Mouse (Mus musculus): Measurements from ENCODE around the gene Aox2. TPM values are rescaled to one million over a fixed set of nuclear protein-coding genes. Genes with fewer than 3 reads are reported as not detected.

Aox2 gene
- polyA plus RNA-seq, 1 experiment, result 0.46 TPM

GRCm38 (mm10) chr1:58382586-58383281, 104.6 kb downstream of the Aox2 start:
- Histone ChIP-seq H3K36me3 (ENCODE audit: control insufficient read depth, insufficient read depth, low read length) (no peaks in the 10 kb centered on the region), H3K4me1 (replicated peaks; ENCODE audit: control insufficient read depth, insufficient read depth, low read length) (no peaks in the 10 kb centered on the region; the same call in none of the 2 replicates), H3K27me3 (ENCODE audit: control insufficient read depth, insufficient read depth, low read length) (no peaks in the 10 kb centered on the region), H3K4me3 (ENCODE audit: control insufficient read depth, insufficient read depth, low read length) (no peak overlapping the region), H3K27ac (ENCODE audit: control insufficient read depth, insufficient read depth, low read length) (no peak overlapping the region)
- DNase-seq, result no peak
- no peak for TF ChIP-seq CTCF (IDR thresholded peaks at IDR 0.05; ENCODE audit: borderline replicate concordance, control insufficient read depth, extremely low read depth, insufficient read depth, low read length, poor library complexity)
- TF ChIP-seq POLR2A (IDR thresholded peaks at IDR 0.05; ENCODE audit: control insufficient read depth, extremely low read depth, insufficient read depth, low read length, poor library complexity), result no peak
- WGBS, result 94% methylated on average over 5 of the region's 5 CpGs

GRCm38 (mm10) chr1:58391421-58392267, 113.5 kb downstream of the Aox2 start:
- no peak for TF ChIP-seq CTCF (IDR thresholded peaks at IDR 0.05; ENCODE audit: borderline replicate concordance, control insufficient read depth, extremely low read depth, insufficient read depth, low read length, poor library complexity)
- no peak for TF ChIP-seq POLR2A (IDR thresholded peaks at IDR 0.05; ENCODE audit: control insufficient read depth, extremely low read depth, insufficient read depth, low read length, poor library complexity)
- H3K27ac ChIP-seq (ENCODE audit: control insufficient read depth, insufficient read depth, low read length), result peak overlapping the region; percentile 28; the same call in 1 of the 2 replicates
- no peak for DNase-seq
- H3K4me1 ChIP-seq (replicated peaks; ENCODE audit: control insufficient read depth, insufficient read depth, low read length), result peaks cover 3% of the 10 kb centered on the region
- peak overlapping the region; percentile 87 for H3K4me3 ChIP-seq (ENCODE audit: control insufficient read depth, insufficient read depth, low read length)
- H3K36me3 ChIP-seq (ENCODE audit: control insufficient read depth, insufficient read depth, low read length), result peaks cover 20% of the 10 kb centered on the region
- 52% methylated on average over 19 of the region's 19 CpGs for WGBS
- H3K27me3 ChIP-seq (ENCODE audit: control insufficient read depth, insufficient read depth, low read length), result no peaks in the 10 kb centered on the region

- DNase-seq, result no peak
- no peaks in the 10 kb centered on the region for H3K27me3 ChIP-seq (ENCODE audit: control insufficient read depth, insufficient read depth, low read length)
- H3K4me1 ChIP-seq (replicated peaks; ENCODE audit: control insufficient read depth, insufficient read depth, low read length), result peaks cover 3% of the 10 kb centered on the region
- under 1% methylated on average over 16 of the region's 16 CpGs for WGBS
- peaks cover 25% of the 10 kb centered on the region for H3K36me3 ChIP-seq (ENCODE audit: control insufficient read depth, insufficient read depth, low read length)
- peak overlapping the region; percentile 87 for H3K4me3 ChIP-seq (ENCODE audit: control insufficient read depth, insufficient read depth, low read length)
- peak overlapping the region; percentile 86 for H3K27ac ChIP-seq (ENCODE audit: control insufficient read depth, insufficient read depth, low read length)
- no peak for TF ChIP-seq POLR2A (IDR thresholded peaks at IDR 0.05; ENCODE audit: control insufficient read depth, extremely low read depth, insufficient read depth, low read length, poor library complexity)
- TF ChIP-seq CTCF (IDR thresholded peaks at IDR 0.05; ENCODE audit: borderline replicate concordance, control insufficient read depth, extremely low read depth, insufficient read depth, low read length, poor library complexity), result no peak
Measured at GRCm38 (mm10) chr1:58392268-58392651, 114.1 kb downstream of the Aox2 start.

GRCm38 (mm10) chr1:58392652-58393283, 114.6 kb downstream of the Aox2 start, which contains the start of gene Bzw1:
Gene Bzw1 (plus strand): TSS chr1:58392898.
- Histone ChIP-seq H3K27ac (ENCODE audit: control insufficient read depth, insufficient read depth, low read length) (peak within 1 kb of the TSS; percentile 86), H3K4me1 (replicated peaks; ENCODE audit: control insufficient read depth, insufficient read depth, low read length) (peaks cover 3% of the 10 kb centered on the region), H3K4me3 (ENCODE audit: control insufficient read depth, insufficient read depth, low read length) (peak within 1 kb of the TSS; percentile 87), H3K36me3 (ENCODE audit: control insufficient read depth, insufficient read depth, low read length) (peaks cover 30% of the 10 kb centered on the region), H3K27me3 (ENCODE audit: control insufficient read depth, insufficient read depth, low read length) (no peaks in the 10 kb centered on the region)
- peak; percentile 90 for TF ChIP-seq POLR2A (IDR thresholded peaks at IDR 0.05; ENCODE audit: control insufficient read depth, extremely low read depth, insufficient read depth, low read length, poor library complexity)
- TF ChIP-seq CTCF (IDR thresholded peaks at IDR 0.05; ENCODE audit: borderline replicate concordance, control insufficient read depth, extremely low read depth, insufficient read depth, low read length, poor library complexity), result 0 out of 2 replicates have a peak, but pooled peaks have one; percentile 26
- peak; percentile 94 for DNase-seq
- under 1% methylated on average over 54 of the region's 61 CpGs for WGBS

GRCm38 (mm10) chr1:58393284-58394195, 115.4 kb downstream of the Aox2 start:
- Histone ChIP-seq H3K4me1 (replicated peaks; ENCODE audit: control insufficient read depth, insufficient read depth, low read length) (peaks cover 3% of the 10 kb centered on the region), H3K36me3 (ENCODE audit: control insufficient read depth, insufficient read depth, low read length) (peaks cover 37% of the 10 kb centered on the region), H3K4me3 (ENCODE audit: control insufficient read depth, insufficient read depth, low read length) (peak overlapping the region; percentile 87), H3K27ac (ENCODE audit: control insufficient read depth, insufficient read depth, low read length) (peak overlapping the region; percentile 57), H3K27me3 (ENCODE audit: control insufficient read depth, insufficient read depth, low read length) (no peaks in the 10 kb centered on the region)
- peak; percentile 46 for DNase-seq
- 1% methylated on average over 85 of the region's 90 CpGs for WGBS
- no peak for TF ChIP-seq CTCF (IDR thresholded peaks at IDR 0.05; ENCODE audit: borderline replicate concordance, control insufficient read depth, extremely low read depth, insufficient read depth, low read length, poor library complexity)
- no peak for TF ChIP-seq POLR2A (IDR thresholded peaks at IDR 0.05; ENCODE audit: control insufficient read depth, extremely low read depth, insufficient read depth, low read length, poor library complexity)

Data from thymus, adult 2 months (tissue).